Mouse (Mus musculus): ENCODE data around the gene Has3. TPM values are rescaled to one million over a fixed set of nuclear protein-coding genes. Genes with fewer than 3 reads are reported as not detected.
"Not testable (repeated sequence)": the region's sequence is repeated elsewhere in the genome, so short reads cannot be mapped to it uniquely, and the experiment has no call there.

Has3 gene
- polyA plus RNA-seq, 1 experiment from 2014 or later = 1.5 TPM

DNA sequence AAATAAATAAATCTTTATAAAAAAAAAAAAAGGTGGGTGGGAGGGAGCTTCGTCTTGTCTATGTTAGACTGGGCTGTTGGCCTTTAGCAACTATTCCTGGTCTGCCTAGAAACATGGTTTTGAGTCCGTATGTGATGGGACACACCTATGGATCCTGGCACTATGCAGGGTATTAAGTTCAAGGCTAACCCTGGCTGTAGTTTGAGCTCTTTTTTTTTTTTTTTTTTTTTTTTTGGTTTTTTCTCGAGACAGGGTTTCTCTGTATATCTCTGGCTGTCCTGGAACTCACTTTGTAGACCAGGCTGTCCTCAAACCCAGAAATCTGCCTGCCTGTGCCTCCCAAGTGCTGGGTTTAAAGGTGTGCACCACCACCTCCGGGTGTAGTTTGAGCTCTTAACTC lies 54.0 kb downstream of the Has3 start:
- peaks cover 43% of the 10 kb centered on the region for H3K36me3 ChIP-seq
- no peak overlapping the region for H3K4me3 ChIP-seq (replicated peaks)
- no peaks in the 10 kb centered on the region for H3K9me3 ChIP-seq (replicated peaks)
- peaks cover under 1% of the 10 kb centered on the region; the same call in 1 of the 2 replicates for H3K4me1 ChIP-seq
- ATAC-seq (replicated peaks; ENCODE audit: low FRiP score) = no peak
- H3K9ac ChIP-seq = no peak overlapping the region
- WGBS = 89% methylated on average over 4 of the region's 4 CpGs
- H3K27me3 ChIP-seq = no peaks in the 10 kb centered on the region
- no peak overlapping the region for H3K4me2 ChIP-seq
- 0 out of 2 replicates have a peak overlapping the region, but pooled peaks have one; percentile 13 for H3K27ac ChIP-seq

DNA sequence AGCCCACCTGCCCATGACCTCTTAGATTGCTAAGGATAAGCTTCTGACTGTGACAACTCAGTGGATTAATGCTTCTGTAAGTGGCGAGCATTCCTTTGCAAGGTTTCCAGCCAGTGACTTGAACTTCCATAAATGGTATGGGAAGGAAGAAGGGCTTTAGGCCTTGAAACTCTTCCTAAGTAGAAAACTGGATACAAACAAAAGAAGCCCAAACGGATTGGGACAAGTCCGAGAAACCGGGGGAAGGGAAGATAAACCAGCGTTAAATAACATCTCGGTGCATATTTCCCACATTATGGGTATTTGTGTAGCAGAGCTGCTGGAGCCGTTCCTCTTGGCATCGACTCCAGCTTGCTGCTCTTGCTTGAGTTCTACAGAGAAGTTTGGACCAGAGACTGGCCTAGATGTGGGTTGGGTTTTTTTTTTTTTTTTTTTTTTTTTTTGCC lies 54.9 kb downstream of the Has3 start:
- Histone ChIP-seq H3K4me1 (peaks cover 8% of the 10 kb centered on the region), H3K9me3 (replicated peaks) (no peaks in the 10 kb centered on the region), H3K4me3 (replicated peaks) (no peak overlapping the region), H3K9ac (no peak overlapping the region), H3K27me3 (no peaks in the 10 kb centered on the region), H3K4me2 (no peak overlapping the region), H3K27ac (peak overlapping the region; percentile 13; the same call in 1 of the 2 replicates), H3K36me3 (peaks cover 34% of the 10 kb centered on the region)
- 77% methylated on average over 8 of the region's 8 CpGs for WGBS
- no peak for ATAC-seq (replicated peaks; ENCODE audit: low FRiP score)

DNA sequence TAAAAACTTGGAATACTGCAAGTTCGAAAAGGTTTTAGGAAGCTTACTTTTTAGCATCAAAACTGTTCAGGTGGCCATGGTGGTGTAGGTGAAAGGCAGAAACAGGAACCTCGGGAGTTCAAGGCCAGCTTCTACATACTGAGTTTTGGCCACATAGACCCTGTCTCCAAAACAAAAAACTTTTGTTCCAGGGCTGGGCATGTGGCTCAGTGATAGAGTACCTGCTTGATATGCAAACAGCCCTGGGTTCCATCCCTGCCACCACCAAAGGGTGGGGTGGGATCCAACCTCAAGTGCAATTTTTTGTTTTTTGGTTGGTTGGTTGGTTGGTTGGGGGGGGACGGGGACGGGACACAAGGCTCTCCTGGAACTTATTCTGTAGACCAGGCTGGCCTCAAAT lies 55.4 kb downstream of the Has3 start:
- Histone ChIP-seq H3K9ac (no peak overlapping the region), H3K27me3 (no peaks in the 10 kb centered on the region), H3K4me2 (no peak overlapping the region), H3K9me3 (replicated peaks) (no peaks in the 10 kb centered on the region), H3K4me3 (replicated peaks) (no peak overlapping the region), H3K4me1 (peaks cover 8% of the 10 kb centered on the region), H3K36me3 (peaks cover 29% of the 10 kb centered on the region), H3K27ac (no peak overlapping the region)
- ATAC-seq (replicated peaks; ENCODE audit: low FRiP score) = no peak
- 92% methylated on average over 4 of the region's 4 CpGs for WGBS

DNA sequence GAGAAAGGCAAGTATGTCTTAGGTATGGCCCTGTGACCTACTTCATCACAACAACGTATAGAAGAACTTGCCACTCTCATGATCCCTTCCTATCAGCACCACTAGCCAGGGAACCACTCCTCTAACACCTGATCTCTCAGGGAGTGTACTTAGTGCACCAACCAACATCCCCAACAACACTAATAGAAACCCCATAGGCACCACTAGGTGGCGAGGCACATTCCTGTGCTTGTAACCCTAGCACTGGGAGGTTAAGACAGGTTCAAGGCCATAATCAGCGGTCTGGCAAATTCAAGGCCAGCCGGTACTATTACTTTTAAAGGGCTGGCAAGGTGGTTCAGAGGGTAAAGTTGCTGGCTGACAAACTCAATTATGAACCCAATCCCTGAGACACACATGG lies 57.2 kb downstream of the Has3 start:
- no peaks in the 10 kb centered on the region for H3K9me3 ChIP-seq (replicated peaks)
- no peak overlapping the region for H3K27ac ChIP-seq
- no peak overlapping the region for H3K9ac ChIP-seq
- no peak overlapping the region for H3K4me3 ChIP-seq (replicated peaks)
- peaks cover 14% of the 10 kb centered on the region for H3K36me3 ChIP-seq
- 47% methylated on average over 4 of the region's 4 CpGs for WGBS
- H3K27me3 ChIP-seq = no peaks in the 10 kb centered on the region
- peaks cover 9% of the 10 kb centered on the region for H3K4me1 ChIP-seq
- no peak overlapping the region for H3K4me2 ChIP-seq
- ATAC-seq (replicated peaks; ENCODE audit: low FRiP score) = no peak

DNA sequence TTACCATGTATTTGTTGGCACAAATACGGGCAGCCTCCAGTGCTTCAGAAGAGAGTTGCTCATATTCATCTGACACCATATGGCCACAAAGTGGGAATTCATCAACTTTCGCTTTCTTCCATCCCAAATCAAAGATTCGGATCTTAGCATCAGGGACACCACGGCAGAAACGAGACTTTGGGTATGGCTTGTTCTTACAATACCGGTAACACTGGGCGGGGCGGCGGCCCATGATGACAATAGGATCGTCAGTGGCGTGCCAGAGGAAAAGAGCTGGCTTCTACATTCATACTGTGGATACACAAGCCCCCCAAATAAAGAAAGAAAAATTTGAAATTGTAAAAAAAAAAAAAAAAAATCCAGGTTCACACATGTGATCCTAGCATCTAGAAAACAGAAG lies 58.1 kb downstream of the Has3 start:
- H3K4me1 ChIP-seq = peaks cover 17% of the 10 kb centered on the region
- not testable (repeated sequence) for H3K36me3 ChIP-seq; H3K9ac ChIP-seq; H3K4me3 ChIP-seq (replicated peaks); ATAC-seq (replicated peaks; ENCODE audit: low FRiP score); H3K9me3 ChIP-seq (replicated peaks); H3K27me3 ChIP-seq; H3K4me2 ChIP-seq; H3K27ac ChIP-seq
- WGBS = 90% methylated on average over 11 of the region's 11 CpGs

DNA sequence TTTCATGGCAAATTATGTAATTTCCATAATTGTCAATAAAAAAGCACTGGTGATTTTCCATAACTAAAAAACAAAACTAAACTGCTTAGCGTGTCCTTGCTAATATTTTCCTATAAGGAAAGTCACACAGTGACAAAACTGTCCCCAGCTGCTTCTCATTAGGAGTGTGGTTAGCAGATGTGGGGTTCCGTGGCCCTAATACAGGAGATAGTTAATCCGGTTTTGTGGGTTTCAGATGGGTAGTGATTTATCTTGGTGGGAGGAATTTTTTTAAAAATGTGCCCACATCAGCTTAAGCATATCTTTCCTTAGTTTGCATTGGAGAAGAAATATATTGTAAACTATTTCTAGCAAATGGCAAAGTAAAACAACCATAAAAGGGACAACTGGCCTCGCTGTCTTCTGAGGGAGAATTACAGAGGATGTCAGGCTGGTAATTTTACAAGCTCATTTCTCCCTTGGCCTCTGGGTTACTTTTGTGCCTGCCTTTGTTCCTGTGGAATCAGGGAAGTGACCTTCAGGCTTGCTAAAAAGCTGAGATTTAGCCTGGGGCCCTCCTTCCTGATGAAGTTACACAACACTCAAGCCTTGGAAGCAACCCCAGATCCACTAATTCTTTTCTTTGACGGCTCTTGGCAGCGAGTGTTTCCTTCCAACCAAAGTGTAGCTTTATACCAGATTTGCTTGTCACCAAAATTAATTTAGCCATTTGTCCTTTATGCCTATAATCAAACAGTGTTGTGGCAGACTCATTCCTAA lies 59.3 kb downstream of the Has3 start:
- Histone ChIP-seq H3K4me1 (peaks cover 19% of the 10 kb centered on the region), H3K9ac (no peak overlapping the region), H3K36me3 (no peaks in the 10 kb centered on the region), H3K4me2 (no peak overlapping the region), H3K27ac (peak overlapping the region; percentile 38), H3K9me3 (replicated peaks) (no peaks in the 10 kb centered on the region), H3K27me3 (no peaks in the 10 kb centered on the region), H3K4me3 (replicated peaks) (no peak overlapping the region)
- ATAC-seq (replicated peaks; ENCODE audit: low FRiP score) = no peak
- WGBS = 33% methylated on average over 6 of the region's 6 CpGs

DNA sequence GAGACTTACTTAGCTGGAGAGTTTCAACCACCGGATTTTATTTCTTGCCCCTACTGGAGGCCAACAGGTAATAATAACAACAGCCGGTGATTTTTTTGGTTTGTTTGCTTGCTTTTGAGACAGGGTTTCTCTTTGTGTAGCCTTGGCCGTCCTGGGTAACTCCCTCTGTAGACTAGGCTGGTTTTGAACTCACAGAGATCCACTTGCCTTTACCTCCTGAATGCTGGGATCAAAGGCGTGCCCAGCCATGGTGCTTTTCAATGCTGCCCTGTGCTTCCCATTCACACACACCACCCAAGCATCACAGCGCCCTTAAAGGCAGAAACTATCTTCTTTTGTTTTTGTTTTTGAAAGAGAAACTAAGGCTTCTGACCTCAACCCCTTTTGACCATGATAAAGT lies 59.9 kb downstream of the Has3 start:
- Histone ChIP-seq H3K4me1 (peaks cover 22% of the 10 kb centered on the region), H3K9me3 (replicated peaks) (no peaks in the 10 kb centered on the region), H3K36me3 (no peaks in the 10 kb centered on the region), H3K4me3 (replicated peaks) (no peak overlapping the region), H3K27me3 (no peaks in the 10 kb centered on the region), H3K9ac (no peak overlapping the region), H3K27ac (peak overlapping the region; percentile 38), H3K4me2 (no peak overlapping the region)
- WGBS = 65% methylated on average over 5 of the region's 5 CpGs
- ATAC-seq (replicated peaks; ENCODE audit: low FRiP score) = no peak

DNA sequence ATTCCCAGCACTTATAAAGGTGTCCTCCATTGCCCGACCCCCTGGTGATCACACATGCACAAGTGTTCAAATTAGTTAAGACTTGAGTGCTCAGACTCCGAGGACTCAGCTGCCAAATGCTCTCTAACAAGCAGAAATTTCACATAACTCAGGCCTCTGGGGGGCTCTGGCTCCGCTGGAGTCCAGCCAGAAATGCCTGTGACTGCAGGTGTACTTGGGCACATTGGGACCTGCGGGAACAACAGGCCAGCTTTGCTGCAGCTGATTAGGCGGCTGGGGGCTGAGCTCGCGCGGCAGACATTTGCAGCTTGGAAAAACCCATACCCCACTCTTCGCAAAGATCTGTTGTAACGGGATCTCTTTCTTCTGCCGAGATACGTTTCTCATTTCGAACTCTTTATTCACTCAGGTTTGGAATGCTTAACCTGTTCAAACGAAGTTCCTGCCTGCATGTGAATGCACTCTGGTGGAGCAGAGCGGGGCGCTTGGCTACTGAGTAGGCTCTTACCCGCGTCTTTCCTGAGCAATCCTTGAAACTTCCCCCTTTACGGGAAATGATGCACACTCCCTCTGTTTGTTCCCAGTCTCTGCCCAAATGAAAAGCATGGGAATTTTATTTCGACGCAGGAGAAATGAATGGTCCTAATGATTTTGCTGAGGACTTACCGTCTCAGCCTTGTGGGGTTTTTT lies 62.5 kb downstream of the Has3 start:
- WGBS = 13% methylated on average over 22 of the region's 22 CpGs
- no peak for ATAC-seq (replicated peaks; ENCODE audit: low FRiP score)
- H3K9ac ChIP-seq = peak overlapping the region; percentile 31
- peak overlapping the region; percentile 60 for H3K4me2 ChIP-seq
- no peaks in the 10 kb centered on the region for H3K9me3 ChIP-seq (replicated peaks)
- H3K36me3 ChIP-seq = no peaks in the 10 kb centered on the region
- H3K27me3 ChIP-seq = no peaks in the 10 kb centered on the region
- peak overlapping the region; percentile 33 for H3K4me3 ChIP-seq (replicated peaks)
- H3K4me1 ChIP-seq = peaks cover 34% of the 10 kb centered on the region
- peak overlapping the region; percentile 37; the same call in 1 of the 2 replicates for H3K27ac ChIP-seq

DNA sequence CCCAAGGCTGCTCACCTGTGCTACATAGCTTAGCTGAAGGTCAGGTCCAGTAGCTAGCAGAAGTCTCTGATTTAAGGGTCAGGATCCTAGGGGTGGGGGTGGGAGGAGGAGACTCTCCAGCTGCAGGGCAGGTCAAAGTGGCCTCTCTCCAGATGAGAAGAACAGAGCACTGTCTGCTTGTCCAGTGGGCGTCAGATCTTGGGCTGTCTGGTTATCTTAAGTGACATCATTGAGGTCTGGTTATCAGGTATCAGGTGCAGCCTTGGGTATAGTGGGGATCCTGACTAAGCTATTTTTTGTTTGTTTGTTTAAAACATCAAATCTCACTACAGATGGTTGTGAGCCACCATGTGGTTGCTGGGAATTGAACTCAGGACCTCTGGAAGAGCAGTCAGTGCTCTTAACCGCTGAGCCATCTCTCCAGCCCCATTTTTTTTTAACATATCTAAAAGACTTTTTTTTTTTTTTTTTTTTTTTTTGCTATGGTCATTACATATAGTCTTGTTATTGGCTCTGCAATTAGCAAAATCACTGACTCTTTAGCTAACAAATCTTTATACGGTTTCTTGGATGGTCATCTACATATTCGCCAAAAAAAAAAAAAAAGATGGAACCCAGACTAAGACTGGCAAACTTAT lies 63.6 kb downstream of the Has3 start:
- no peak overlapping the region for H3K4me2 ChIP-seq
- no peaks in the 10 kb centered on the region for H3K36me3 ChIP-seq
- H3K4me1 ChIP-seq = peaks cover 41% of the 10 kb centered on the region
- H3K27me3 ChIP-seq = no peaks in the 10 kb centered on the region
- WGBS = 88% methylated on average over 4 of the region's 4 CpGs
- no peaks in the 10 kb centered on the region for H3K9me3 ChIP-seq (replicated peaks)
- ATAC-seq (replicated peaks; ENCODE audit: low FRiP score) = no peak
- H3K9ac ChIP-seq = no peak overlapping the region
- no peak overlapping the region for H3K27ac ChIP-seq
- no peak overlapping the region for H3K4me3 ChIP-seq (replicated peaks)

Other genes starting within 250 kb of the Has3 start
- 11.6 and 12.3 TPM in 2 replicates for gene Tango6, start 187.2 kb upstream of the Has3 start, polyA plus RNA-seq (2015; fragmentation: Nextera tagmentation; extraction: Ambion mirVana)
- 85.8 and 86.4 TPM in 2 replicates for gene Utp4, start 23.4 kb downstream of the Has3 start, polyA plus RNA-seq (2015; fragmentation: Nextera tagmentation; extraction: Ambion mirVana)
- 15.6 and 16.4 TPM in 2 replicates for gene Sntb2, start 65.5 kb downstream of the Has3 start, polyA plus RNA-seq (2015; fragmentation: Nextera tagmentation; extraction: Ambion mirVana)
- gene Vps4a, start 161.0 kb downstream of the Has3 start, polyA plus RNA-seq (2015; fragmentation: Nextera tagmentation; extraction: Ambion mirVana) = 65.9 and 70.0 TPM in 2 replicates
- 57.8 and 60.5 TPM in 2 replicates for gene Pdf, start 178.4 kb downstream of the Has3 start, polyA plus RNA-seq (2015; fragmentation: Nextera tagmentation; extraction: Ambion mirVana)
- 38.2 and 40.1 TPM in 2 replicates for gene Cog8, start 186.4 kb downstream of the Has3 start, polyA plus RNA-seq (2015; fragmentation: Nextera tagmentation; extraction: Ambion mirVana)
- 92.7 and 97.7 TPM in 2 replicates for gene Nip7, start 186.6 kb downstream of the Has3 start, polyA plus RNA-seq (2015; fragmentation: Nextera tagmentation; extraction: Ambion mirVana)
- gene Tmed6, start 195.4 kb downstream of the Has3 start, polyA plus RNA-seq (2015; fragmentation: Nextera tagmentation; extraction: Ambion mirVana) = 23.2 and 23.8 TPM in 2 replicates
- 17.5 and 18.2 TPM in 2 replicates for gene Terf2, start 226.3 kb downstream of the Has3 start, polyA plus RNA-seq (2015; fragmentation: Nextera tagmentation; extraction: Ambion mirVana)

All from kidney, embryonic 15.5 days (tissue).